Mouse (Mus musculus): ENCODE measurements at regions not wholly inside any gene's neighbourhood (a gene's known extent, or its start where the extent isn't known, plus 50 kb on each side); places are given as distances from the start of the nearest gene placed in this dataset.

- TF ChIP-seq CTCF (IDR thresholded peaks at IDR 0.05; ENCODE audit: low read depth), result no peak
- TF ChIP-seq EP300 (IDR thresholded peaks at IDR 0.05; ENCODE audit: low read depth), result no peak
Measured at GRCm38 (mm10) chr5:119386821-119387220, 283.6 kb upstream of the Tbx3 start.
